Mouse (Mus musculus): ENCODE data around the gene Cfap54. TPM values are rescaled to one million over a fixed set of nuclear protein-coding genes. Genes with fewer than 3 reads are reported as not detected.

Cfap54 gene
- polyA plus RNA-seq, 1 experiment from 2014 or later = 0.42 TPM

- Histone ChIP-seq H3K9me3 (no peaks in the 10 kb centered on the region), H3K4me3 (no peak overlapping the region), H3K27ac (replicated peaks) (no peak overlapping the region), H3K36me3 (replicated peaks) (no peaks in the 10 kb centered on the region), H3K27me3 (replicated peaks; ENCODE audit: low read depth, poor library complexity, severe bottlenecking) (no peaks in the 10 kb centered on the region), H3K4me1 (no peaks in the 10 kb centered on the region)
- WGBS = 71% methylated on average over 4 of the region's 4 CpGs
- no peak for DNase-seq (ENCODE audit: low spot score)
These were observed 40.0 kb downstream of the Cfap54 start for GRCm38 (mm10) chr10:93041392-93041791.

- whole genome bisulfite sequencing = 74% methylated on average over 3 of the region's 3 CpGs
- H3K9me3 ChIP-seq = no peaks in the 10 kb centered on the region
These were observed 44.9 kb downstream of the Cfap54 start for GRCm38 (mm10) chr10:93036532-93036931.

DNA sequence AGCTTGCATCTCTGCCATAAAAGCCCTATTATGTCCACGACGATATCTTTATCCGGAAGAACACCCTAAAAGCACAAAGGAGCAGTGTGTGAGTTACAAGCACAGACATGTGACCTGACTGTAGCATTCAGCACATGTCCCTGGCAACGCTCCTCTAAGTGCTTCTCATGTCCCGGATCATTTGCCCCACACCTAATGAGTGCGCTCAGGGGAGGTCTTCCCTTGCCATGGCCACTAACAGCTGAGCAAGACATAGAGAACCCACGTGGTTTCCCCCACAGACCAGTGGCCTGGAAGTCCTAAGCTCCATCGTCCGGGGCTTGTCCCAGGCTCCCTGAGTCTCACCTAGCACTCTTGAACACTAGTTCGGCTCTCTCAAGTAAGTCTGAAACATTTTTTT lies 45.9 kb downstream of the Cfap54 start:
- H3K9me3 ChIP-seq = no peaks in the 10 kb centered on the region
- 0 out of 2 replicates have a peak, but pooled peaks cover 2% of the 10 kb centered on the region for H3K4me1 ChIP-seq
- DNase-seq (ENCODE audit: low spot score) = peak; percentile 16
- H3K4me3 ChIP-seq = no peak overlapping the region
- WGBS = 68% methylated on average over 10 of the region's 10 CpGs
- no peaks in the 10 kb centered on the region for H3K36me3 ChIP-seq (replicated peaks)
- H3K27ac ChIP-seq (replicated peaks) = no peak overlapping the region
- H3K27me3 ChIP-seq (replicated peaks; ENCODE audit: low read depth, poor library complexity, severe bottlenecking) = no peaks in the 10 kb centered on the region

More at GRCm38 (mm10) chr10:93036532-93036931, 44.9 kb downstream of the Cfap54 start:
- H3K4me3 ChIP-seq = no peak overlapping the region
- no peaks in the 10 kb centered on the region for H3K36me3 ChIP-seq (replicated peaks)
- no peaks in the 10 kb centered on the region for H3K27me3 ChIP-seq (replicated peaks; ENCODE audit: low read depth, poor library complexity, severe bottlenecking)
- H3K27ac ChIP-seq (replicated peaks) = no peak overlapping the region
- H3K4me1 ChIP-seq = 0 out of 2 replicates have a peak, but pooled peaks cover 2% of the 10 kb centered on the region
- no peak for DNase-seq (ENCODE audit: low spot score)

- no peaks in the 10 kb centered on the region for H3K36me3 ChIP-seq (replicated peaks)
- H3K27me3 ChIP-seq (replicated peaks; ENCODE audit: low read depth, poor library complexity, severe bottlenecking) = no peaks in the 10 kb centered on the region
- H3K4me3 ChIP-seq = no peak overlapping the region
- no peak overlapping the region for H3K27ac ChIP-seq (replicated peaks)
- no peaks in the 10 kb centered on the region for H3K9me3 ChIP-seq
- H3K4me1 ChIP-seq = peaks cover 5% of the 10 kb centered on the region
- 83% methylated on average over 8 of the region's 8 CpGs for WGBS
- DNase-seq (ENCODE audit: low spot score) = no peak
These were observed 58.1 kb downstream of the Cfap54 start for GRCm38 (mm10) chr10:93023295-93023694.

DNA sequence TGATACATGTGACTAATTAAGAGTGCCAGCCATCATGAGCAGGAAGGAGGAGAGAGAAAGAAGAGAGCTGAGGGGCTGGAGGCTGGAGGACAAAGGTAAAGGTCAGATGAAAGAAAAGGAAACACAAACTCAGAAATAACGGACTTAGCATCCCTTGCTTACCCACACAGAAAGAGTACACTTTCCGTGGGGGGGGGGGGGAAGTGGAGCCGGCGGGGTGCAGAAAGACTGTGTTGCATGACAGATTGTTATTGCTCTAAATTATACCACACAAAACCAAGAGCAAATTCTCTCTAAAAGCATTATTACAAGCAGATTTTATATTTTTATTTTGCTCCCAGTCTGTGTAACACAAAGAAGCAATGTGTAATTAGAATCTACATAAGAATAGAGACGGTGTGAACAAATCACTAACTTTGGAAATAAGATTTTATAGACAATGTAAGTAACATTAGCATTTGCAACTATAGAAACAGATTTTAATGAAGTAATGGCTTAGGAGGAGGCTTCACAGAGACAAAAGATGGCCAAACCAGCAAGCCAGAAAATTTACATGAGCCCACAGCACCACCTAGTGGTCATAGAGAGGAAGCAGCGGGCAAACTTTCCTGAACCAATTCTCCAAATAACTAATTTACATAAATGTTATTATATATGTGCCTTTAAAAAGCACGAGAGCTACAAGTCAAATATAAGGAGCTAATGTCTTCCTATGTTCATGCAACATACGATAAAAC lies 67.2 kb downstream of the Cfap54 start:
- no peak overlapping the region for H3K4me3 ChIP-seq
- H3K27ac ChIP-seq (replicated peaks) = no peak overlapping the region
- WGBS = 50% methylated on average over 8 of the region's 8 CpGs

DNA sequence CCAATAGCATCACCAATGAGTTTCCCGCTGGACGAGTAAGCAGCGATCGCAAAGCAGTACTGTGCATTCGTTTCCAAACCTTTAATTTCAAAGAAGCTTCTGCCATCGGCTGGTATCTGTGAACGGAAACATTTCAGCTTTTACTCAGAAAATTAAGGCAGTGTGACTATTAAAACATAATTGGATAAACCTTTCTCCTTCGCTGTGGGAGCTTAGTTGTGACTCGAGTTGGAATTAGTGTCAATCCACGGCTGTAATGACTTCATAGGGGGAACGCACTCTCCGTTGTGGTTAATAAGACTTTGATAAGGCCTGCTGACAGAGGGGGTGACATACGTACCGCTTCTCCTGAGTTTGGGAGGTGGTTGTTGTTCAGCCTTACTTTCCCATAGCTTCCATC lies 70.3 kb downstream of the Cfap54 start:
- 88% methylated on average over 14 of the region's 14 CpGs for WGBS
- H3K36me3 ChIP-seq (replicated peaks) = no peaks in the 10 kb centered on the region
- no peak for DNase-seq (ENCODE audit: low spot score)
- H3K9me3 ChIP-seq = no peaks in the 10 kb centered on the region
- H3K4me1 ChIP-seq = no peaks in the 10 kb centered on the region
- H3K27ac ChIP-seq (replicated peaks) = no peak overlapping the region
- H3K27me3 ChIP-seq (replicated peaks; ENCODE audit: low read depth, poor library complexity, severe bottlenecking) = no peaks in the 10 kb centered on the region
- H3K4me3 ChIP-seq = no peak overlapping the region

More for the DNA sequence above, 67.2 kb downstream of the Cfap54 start:
- H3K9me3 ChIP-seq = no peaks in the 10 kb centered on the region
- H3K36me3 ChIP-seq (replicated peaks) = no peaks in the 10 kb centered on the region
- H3K27me3 ChIP-seq (replicated peaks; ENCODE audit: low read depth, poor library complexity, severe bottlenecking) = no peaks in the 10 kb centered on the region
- peak; percentile 67 for DNase-seq (ENCODE audit: low spot score)
- H3K4me1 ChIP-seq = no peaks in the 10 kb centered on the region

DNA sequence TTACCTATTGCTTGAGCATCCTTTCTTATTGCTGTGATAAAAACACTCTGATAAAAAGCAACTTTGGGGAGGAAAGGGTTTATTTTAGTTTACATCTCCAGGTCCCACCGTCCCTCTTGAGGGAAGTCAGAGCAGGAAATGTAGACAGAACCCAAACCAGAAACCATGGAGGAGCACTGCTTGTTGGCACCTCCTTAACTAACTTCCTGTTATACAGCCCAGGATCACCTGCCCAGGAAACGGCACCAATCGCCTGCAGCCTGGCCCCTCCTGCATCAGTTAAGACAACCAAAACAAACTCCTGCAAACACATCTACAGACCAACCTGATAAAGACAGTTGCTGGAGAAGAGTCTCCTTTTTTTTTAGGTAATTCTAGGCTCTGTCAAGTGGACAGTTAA lies 74.4 kb downstream of the Cfap54 start:
- Histone ChIP-seq H3K36me3 (replicated peaks) (no peaks in the 10 kb centered on the region), H3K4me3 (no peak overlapping the region)
- WGBS = 81% methylated on average over 3 of the region's 3 CpGs

DNA sequence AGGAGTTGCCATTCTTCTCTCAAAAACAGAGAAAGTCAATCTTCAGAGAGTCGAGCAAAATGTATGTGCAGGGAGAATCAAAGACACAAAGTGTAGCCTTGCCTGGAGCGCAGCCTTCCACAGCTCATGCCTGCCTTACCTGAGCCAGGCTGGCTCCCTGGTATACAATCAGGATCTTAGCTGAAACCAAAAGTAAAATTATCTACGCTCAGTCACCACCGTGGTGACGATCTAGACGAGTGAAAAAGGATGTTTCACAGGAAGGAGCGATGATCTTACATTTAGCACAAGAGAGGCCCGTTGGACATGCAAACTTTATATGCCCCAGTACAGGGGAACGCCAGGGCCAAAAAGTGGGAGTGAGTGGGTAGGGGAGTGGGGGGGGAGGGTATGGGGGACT lies 75.0 kb downstream of the Cfap54 start:
- WGBS = 89% methylated on average over 9 of the region's 9 CpGs
- Histone ChIP-seq H3K27ac (replicated peaks) (no peak overlapping the region), H3K36me3 (replicated peaks) (no peaks in the 10 kb centered on the region), H3K27me3 (replicated peaks; ENCODE audit: low read depth, poor library complexity, severe bottlenecking) (no peaks in the 10 kb centered on the region), H3K9me3 (no peaks in the 10 kb centered on the region), H3K4me1 (no peaks in the 10 kb centered on the region), H3K4me3 (no peak overlapping the region)
- DNase-seq (ENCODE audit: low spot score) = no peak

More for the DNA sequence above, 74.4 kb downstream of the Cfap54 start:
- no peak for DNase-seq (ENCODE audit: low spot score)
- no peaks in the 10 kb centered on the region for H3K27me3 ChIP-seq (replicated peaks; ENCODE audit: low read depth, poor library complexity, severe bottlenecking)
- H3K9me3 ChIP-seq = no peaks in the 10 kb centered on the region
- no peaks in the 10 kb centered on the region for H3K4me1 ChIP-seq
- H3K27ac ChIP-seq (replicated peaks) = no peak overlapping the region

DNA sequence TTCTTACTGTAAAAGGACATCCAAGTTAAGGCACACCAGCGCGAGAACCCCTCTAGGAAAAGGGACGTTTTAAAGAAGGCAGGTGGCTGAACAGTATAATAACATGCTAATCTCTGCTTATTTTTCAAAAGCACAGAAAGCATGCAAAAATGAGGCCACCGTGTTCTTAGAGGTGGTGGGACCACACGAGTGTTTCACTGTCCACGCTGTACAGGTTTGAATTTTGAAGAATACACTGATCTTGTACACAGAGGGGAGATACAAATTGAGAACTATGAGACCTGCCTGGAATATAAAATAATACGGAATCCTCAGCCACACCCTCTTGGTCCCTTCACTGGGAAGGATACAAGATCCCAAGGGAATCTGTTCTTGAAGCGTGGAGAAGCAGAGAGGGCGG lies 82.9 kb downstream of the Cfap54 start:
- no peaks in the 10 kb centered on the region for H3K27me3 ChIP-seq (replicated peaks; ENCODE audit: low read depth, poor library complexity, severe bottlenecking)
- H3K9me3 ChIP-seq = no peaks in the 10 kb centered on the region
- WGBS = 85% methylated on average over 9 of the region's 9 CpGs
- H3K27ac ChIP-seq (replicated peaks) = no peak overlapping the region
- no peak overlapping the region for H3K4me3 ChIP-seq
- no peaks in the 10 kb centered on the region for H3K4me1 ChIP-seq
- DNase-seq (ENCODE audit: low spot score) = no peak
- no peaks in the 10 kb centered on the region for H3K36me3 ChIP-seq (replicated peaks)

DNA sequence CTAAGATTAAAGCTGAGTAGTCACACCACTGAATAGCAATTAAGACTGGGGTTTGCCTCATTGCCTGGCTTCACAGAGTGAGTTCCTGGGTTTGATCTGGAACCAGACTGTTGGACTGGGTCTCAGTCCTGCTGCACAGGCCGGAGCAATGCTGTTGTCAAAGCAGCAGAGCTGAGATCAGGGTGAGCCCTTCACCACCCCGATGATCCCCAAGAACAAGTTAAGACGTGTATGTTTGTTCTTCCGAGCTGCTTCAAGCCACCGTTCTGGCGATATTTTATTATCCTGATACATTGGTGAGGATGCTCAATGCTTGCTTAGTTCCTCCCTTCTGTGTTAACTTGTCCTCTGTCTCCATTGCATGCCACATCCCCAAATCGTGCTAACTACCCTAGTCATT lies 86.2 kb downstream of the Cfap54 start:
- Histone ChIP-seq H3K27me3 (replicated peaks; ENCODE audit: low read depth, poor library complexity, severe bottlenecking) (no peaks in the 10 kb centered on the region), H3K9me3 (no peaks in the 10 kb centered on the region), H3K4me3 (no peak overlapping the region), H3K27ac (replicated peaks) (no peak overlapping the region), H3K36me3 (replicated peaks) (no peaks in the 10 kb centered on the region), H3K4me1 (no peaks in the 10 kb centered on the region)
- WGBS = 89% methylated on average over 7 of the region's 7 CpGs
- DNase-seq (ENCODE audit: low spot score) = no peak

DNA sequence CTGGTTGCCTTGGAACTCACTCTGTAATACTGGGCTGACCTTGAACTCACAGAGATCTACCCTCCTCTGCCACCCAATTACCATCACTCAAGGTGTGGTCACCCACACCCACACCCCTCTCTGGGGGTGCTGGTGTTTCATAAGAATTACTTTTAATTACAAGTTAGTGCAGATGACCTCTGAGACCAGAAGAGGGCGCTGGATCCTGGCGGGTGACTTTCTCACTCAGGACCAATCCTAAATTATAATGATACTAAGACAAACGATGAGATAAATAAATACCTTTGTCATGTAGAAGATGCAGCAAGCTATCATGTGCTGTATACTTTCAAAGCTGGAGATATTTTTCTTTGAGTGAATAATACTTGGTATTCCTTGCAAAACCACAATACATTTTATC lies 87.1 kb downstream of the Cfap54 start:
- Histone ChIP-seq H3K4me1 (no peaks in the 10 kb centered on the region), H3K27ac (replicated peaks) (no peak overlapping the region), H3K4me3 (no peak overlapping the region), H3K9me3 (no peaks in the 10 kb centered on the region), H3K36me3 (replicated peaks) (no peaks in the 10 kb centered on the region), H3K27me3 (replicated peaks; ENCODE audit: low read depth, poor library complexity, severe bottlenecking) (no peaks in the 10 kb centered on the region)
- DNase-seq (ENCODE audit: low spot score) = no peak
- WGBS = 58% methylated on average over 3 of the region's 3 CpGs

- Histone ChIP-seq H3K27me3 (replicated peaks; ENCODE audit: low read depth, poor library complexity, severe bottlenecking) (no peaks in the 10 kb centered on the region), H3K4me1 (no peaks in the 10 kb centered on the region), H3K4me3 (no peak overlapping the region), H3K36me3 (replicated peaks) (no peaks in the 10 kb centered on the region), H3K27ac (replicated peaks) (no peak overlapping the region), H3K9me3 (no peaks in the 10 kb centered on the region)
- no peak for DNase-seq (ENCODE audit: low spot score)
These were observed 88.9 kb downstream of the Cfap54 start for GRCm38 (mm10) chr10:92992526-92992925.

DNA sequence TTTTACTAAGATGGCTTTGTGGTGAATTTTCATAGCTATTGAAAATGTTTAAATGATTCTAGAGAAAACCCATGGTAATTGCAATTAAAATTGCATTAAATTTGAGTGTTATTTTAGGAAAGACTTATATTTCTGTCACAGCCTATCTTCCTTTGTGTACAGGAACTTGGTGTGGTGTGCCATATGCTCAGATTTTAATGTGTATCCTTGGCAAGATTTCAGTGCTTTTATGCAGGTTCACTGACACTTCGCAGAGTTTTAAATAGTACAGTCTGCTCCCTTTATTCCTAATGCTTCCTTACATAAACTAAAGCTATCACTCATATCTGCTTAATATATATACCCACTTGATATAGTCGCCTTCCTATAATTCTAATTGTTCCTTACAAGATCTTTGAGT lies 90.8 kb downstream of the Cfap54 start:
- DNase-seq (ENCODE audit: low spot score) = no peak
- H3K27me3 ChIP-seq (replicated peaks; ENCODE audit: low read depth, poor library complexity, severe bottlenecking) = no peaks in the 10 kb centered on the region
- H3K4me1 ChIP-seq = no peaks in the 10 kb centered on the region
- WGBS = 90% methylated on average over 2 of the region's 2 CpGs
- H3K36me3 ChIP-seq (replicated peaks) = no peaks in the 10 kb centered on the region
- H3K4me3 ChIP-seq = no peak overlapping the region
- no peak overlapping the region for H3K27ac ChIP-seq (replicated peaks)
- no peaks in the 10 kb centered on the region for H3K9me3 ChIP-seq
